Mouse (Mus musculus) bone marrow macrophage, adult 2 months (primary cell): ENCODE data around the gene Pax2.

Experiments used
- CTCF ChIP-seq: IDR thresholded peaks from 2 replicates; pipeline ENCODE4 v1.5.1; 2012; ENCODE audit warnings: low read depth, mild to moderate bottlenecking, low read length, moderate library complexity
- POLR2A ChIP-seq: IDR thresholded peaks from 2 replicates; pipeline ENCODE4 v1.6.1; 2012; ENCODE audit warnings: mild to moderate bottlenecking, low read depth, low read length, borderline replicate concordance

DNA sequence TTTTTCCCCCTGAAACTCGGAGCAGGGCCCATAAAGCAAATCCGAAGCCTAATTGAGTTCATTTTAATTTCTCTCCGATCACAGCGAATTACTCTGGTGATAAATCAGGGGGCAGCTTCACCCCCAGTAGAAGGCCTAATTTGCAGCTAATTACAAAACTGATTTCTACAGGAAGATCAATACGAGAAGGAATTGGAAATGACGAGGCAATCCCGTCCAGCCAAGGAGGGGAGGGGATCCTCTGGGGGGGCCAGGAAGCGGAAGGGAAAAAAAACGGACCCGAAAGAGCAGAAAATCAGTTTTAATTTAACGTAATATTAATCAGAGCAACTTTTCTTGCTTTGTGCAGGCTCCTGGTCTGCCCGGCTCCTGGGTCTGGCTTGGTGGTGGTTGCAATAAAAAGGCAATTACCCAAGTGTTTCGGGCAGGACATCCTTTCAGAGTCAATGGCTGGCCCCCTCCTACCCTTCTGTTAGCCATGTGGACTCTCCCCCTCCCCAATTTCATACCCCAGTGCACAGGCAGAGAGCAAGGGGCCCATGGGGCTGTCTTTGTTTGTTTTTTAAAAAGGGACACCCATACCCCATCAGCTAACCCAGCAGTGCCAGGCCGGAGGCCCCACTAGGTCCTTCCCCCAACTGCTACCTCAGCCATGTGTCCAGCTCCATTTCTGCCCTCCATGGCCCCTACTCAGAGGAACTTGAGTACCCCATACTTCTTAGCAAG, 61.7 kb downstream of the Pax2 start:
- TF ChIP-seq CTCF = no peak
- no peak for TF ChIP-seq POLR2A
